9 mouse cellular contexts compared by ENCODE assay signal in genomic region chr12:70911029-70911428, GRCm38 (mm10). TPM values are rescaled to one million over a fixed set of nuclear protein-coding genes. Genes with fewer than 3 reads are reported as not detected.
DNase-seq lines count a peak whose midpoint lies in the region; ATAC-seq lines count a peak whose summit lies in the region.
"Had no signal": no experiment of that assay in that cellular context is flagged by ENCODE, and none has a peak within 500 bp of the region (broad histone marks: within the 10 kb centered on the region; RNA-seq: fewer than 3 reads in every experiment).

No protein-coding gene starts in this region.

- peak; percentile 72 for ATAC-seq in cerebellum, adult (ENCODE audit: insufficient number of reproducible peaks, low FRiP score, low TSS enrichment)
- peak; percentile 62; the same call in 1 of the 2 replicates for ATAC-seq in forebrain, embryonic 15.5 days (replicated peaks)
- peak; percentile 61 to 72; a peak in 3 of 4 replicates for ATAC-seq in hematopoietic stem cell, adult 5-6 weeks (replicated peaks in 1 of 2; ENCODE audit: insufficient read depth in 1 of 2, low FRiP score in 2 of 2, low TSS enrichment in 1 of 2, low read depth in 1 of 2, poor library complexity in 2 of 2, severe bottlenecking in 2 of 2)

- no peak overlapping the region for H3K27ac ChIP-seq in forebrain, embryonic 15.5 days (replicated peaks)
- H3K27ac ChIP-seq: heart, embryonic 13.5 days had no signal

- no peak overlapping the region for H3K4me3 ChIP-seq in forebrain, embryonic 15.5 days
- H3K4me3 ChIP-seq: heart, embryonic 13.5 days had no signal

- peak; percentile 79 for DNase-seq in ES-CJ7 (ENCODE audit: low read depth, low spot score)
- peak; percentile 60 to 75 for DNase-seq in layer of hippocampus, adult 8-10 months (ENCODE audit: low spot score in 2 of 2)
- DNase-seq in lung, postnatal 10 days, result peak; percentile 90
- peak; percentile 84 for DNase-seq in ovary, postnatal 14 days (ENCODE audit: low spot score)
- DNase-seq in thymus, postnatal 14 days, result peak; percentile 82

- 10% methylated on average over 5 of the region's 5 CpGs for WGBS in forebrain, embryonic 15.5 days

- H3K9me3 ChIP-seq in forebrain, embryonic 15.5 days, result no peaks in the 10 kb centered on the region
- H3K9me3 ChIP-seq: heart, embryonic 13.5 days had no signal

- H3K36me3 ChIP-seq in forebrain, embryonic 15.5 days, result no peaks in the 10 kb centered on the region
- H3K36me3 ChIP-seq: heart, embryonic 13.5 days had no signal

- H3K4me2 ChIP-seq in forebrain, embryonic 15.5 days (replicated peaks), result no peak overlapping the region
- H3K4me2 ChIP-seq: heart, embryonic 13.5 days had no signal

- H3K27me3 ChIP-seq in forebrain, embryonic 15.5 days, result no peaks in the 10 kb centered on the region

- H3K4me1 ChIP-seq in forebrain, embryonic 15.5 days, result no peaks in the 10 kb centered on the region

- H3K9ac ChIP-seq in forebrain, embryonic 15.5 days (replicated peaks), result no peak overlapping the region
- H3K9ac ChIP-seq: heart, embryonic 13.5 days had no signal

RNA-seq across cellular contexts. Expression of gene Actr10, which starts 26.6 kb away (rescaled TPM):
- 223 and 242 TPM in 2 replicates for polyA plus RNA-seq in forebrain, embryonic 15.5 days (2015; fragmentation: Nextera tagmentation; extraction: Ambion mirVana)
- total RNA-seq in hematopoietic stem cell, adult 5-6 weeks (2017), result 43.8 and 75.4 TPM in 2 replicates
- total RNA-seq in layer of hippocampus, adult 8-10 months (2022), result 100 to 1,000 TPM; 148 to 170 (median 156) TPM
